Mouse (Mus musculus) midbrain, embryonic 15.5 days (tissue): ENCODE results near the gene Wdr83. TPM values are rescaled to one million over a fixed set of nuclear protein-coding genes. Genes with fewer than 3 reads are reported as not detected.
A peak's percentile ranks its signal among the peaks of the same experiment; 100 is the strongest.
"Not testable (repeated sequence)": the region's sequence is repeated elsewhere in the genome, so short reads cannot be mapped to it uniquely, and the experiment has no call there.

Source experiments
- ATAC-seq: fragments of 200-750 bp; cut with Nextera tagmentation; replicated peaks from 2 replicates; pipeline ENCODE4 v1.8.0; 2017; ENCODE audit warnings: moderate TSS enrichment
- H3K27ac ChIP-seq: fragments of 300-500 bp; sonication (generic); 2 replicates; pipeline ENCODE4 v1.5.1; 2015; ENCODE audit warnings: mild to moderate bottlenecking, inconsistent platforms
- H3K27me3 ChIP-seq: fragments of 300-500 bp; sonication (generic); replicated peaks from 2 replicates; pipeline ENCODE4 v1.6.1; 2015; ENCODE audit warnings: inconsistent platforms
- H3K36me3 ChIP-seq: fragments of 300-500 bp; sonication (generic); replicated peaks from 2 replicates; pipeline ENCODE4 v1.6.1; 2015; ENCODE audit warnings: inconsistent platforms
- H3K4me1 ChIP-seq: fragments of 300-500 bp; sonication (generic); 2 replicates; pipeline ENCODE4 v1.6.1; 2015; ENCODE audit warnings: inconsistent platforms
- H3K4me2 ChIP-seq: fragments of 300-500 bp; sonication (generic); 2 replicates; pipeline ENCODE4 v1.6.1; 2015; ENCODE audit warnings: inconsistent platforms, mild to moderate bottlenecking, moderate library complexity
- H3K4me3 ChIP-seq: fragments of 300-500 bp; sonication (generic); 2 replicates; pipeline ENCODE4 v1.5.1; 2015; ENCODE audit warnings: mild to moderate bottlenecking, inconsistent platforms
- H3K9ac ChIP-seq: fragments of 300-500 bp; sonication (generic); 2 replicates; pipeline ENCODE4 v1.6.1; 2015; ENCODE audit warnings: mild to moderate bottlenecking, inconsistent platforms
- H3K9me3 ChIP-seq: fragments of 300-500 bp; sonication (generic); 2 replicates; pipeline ENCODE4 v1.6.1; 2016; ENCODE audit warnings: inconsistent platforms
- WGBS: fragments of 180-500 bp; shearing (Covaris S2); methylation state at CpG from one replicate; pipeline ENCODE4 v1.1.7; 2015; ENCODE audit warnings: mixed read lengths; 5-methylcytosine and 5-hydroxymethylcytosine counted together
- polyA plus RNA-seq: library from polyadenylated mRNA; unstranded; fragments of >200 nt; fragmentation: Nextera tagmentation; extraction: Ambion mirVana; gene quantifications from 2 replicates; pipeline ENCODE4 v1.2.1, GENCODE M21; 2015

The Wdr83 gene
- polyA plus RNA-seq, result 60.3 and 66.9 TPM in 2 replicates

DNA sequence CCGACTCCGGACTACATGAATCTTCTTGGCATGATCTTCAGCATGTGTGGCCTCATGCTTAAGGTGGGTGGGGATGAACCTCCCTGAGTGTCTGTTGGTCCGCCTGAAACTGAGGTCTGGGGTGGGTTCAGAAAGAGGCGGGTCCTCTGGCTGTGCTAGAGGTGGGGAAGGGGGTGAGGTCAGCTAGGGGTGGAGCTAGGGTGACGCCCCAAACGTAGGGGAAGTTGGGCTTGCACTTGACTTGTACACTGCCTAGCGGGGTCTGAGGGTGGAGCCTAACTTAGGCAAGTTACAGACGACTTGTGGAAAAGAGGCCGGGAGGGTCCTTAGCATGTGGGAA, at the start of gene Wdr83:
Gene Wdr83 (minus strand): TSS at position 91 of the 340 bp plus-strand sequence.
- Histone ChIP-seq H3K4me2 (peak within 1 kb of the TSS; percentile 98), H3K9ac (peak within 1 kb of the TSS; percentile 88), H3K36me3 (peaks cover under 1% of the 10 kb centered on the region; the same call in 1 of the 2 replicates), H3K27me3 (no peaks in the 10 kb centered on the region), H3K4me3 (peak within 1 kb of the TSS; percentile 88), H3K27ac (peak within 1 kb of the TSS; percentile 83), H3K9me3 (no peaks in the 10 kb centered on the region), H3K4me1 (peaks cover 37% of the 10 kb centered on the region)
- 1% methylated on average over 9 of the region's 9 CpGs for WGBS
- peak; percentile 34 for ATAC-seq

DNA sequence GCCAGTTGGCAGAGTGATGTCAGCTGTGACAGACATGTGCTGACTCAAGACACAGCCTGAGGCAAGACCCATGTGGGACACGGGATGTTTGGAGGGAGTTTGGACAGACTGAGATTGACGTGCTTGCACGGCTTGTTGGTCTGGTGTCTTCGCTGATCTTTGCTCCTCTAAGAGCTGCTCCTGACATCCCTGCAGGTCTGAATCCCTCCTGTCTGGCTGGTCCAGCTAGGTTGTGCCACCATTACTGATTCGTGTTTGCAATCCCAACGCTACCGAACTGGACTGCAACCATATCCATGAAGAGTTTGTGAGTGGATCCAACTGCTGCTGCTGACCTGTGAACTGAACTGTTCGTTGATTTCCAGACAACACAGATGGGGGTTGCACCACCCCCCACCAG, 42.6 kb upstream of the Wdr83 start:
- no peaks in the 10 kb centered on the region for H3K27me3 ChIP-seq
- 92% methylated on average over 8 of the region's 8 CpGs for WGBS
- no peaks in the 10 kb centered on the region for H3K36me3 ChIP-seq
- H3K9me3 ChIP-seq, result no peaks in the 10 kb centered on the region
- no peak overlapping the region for H3K4me2 ChIP-seq
- no peak overlapping the region for H3K27ac ChIP-seq
- H3K9ac ChIP-seq, result no peak overlapping the region
- ATAC-seq, result no peak
- peaks cover 5% of the 10 kb centered on the region; the same call in 1 of the 2 replicates for H3K4me1 ChIP-seq
- H3K4me3 ChIP-seq, result no peak overlapping the region

DNA sequence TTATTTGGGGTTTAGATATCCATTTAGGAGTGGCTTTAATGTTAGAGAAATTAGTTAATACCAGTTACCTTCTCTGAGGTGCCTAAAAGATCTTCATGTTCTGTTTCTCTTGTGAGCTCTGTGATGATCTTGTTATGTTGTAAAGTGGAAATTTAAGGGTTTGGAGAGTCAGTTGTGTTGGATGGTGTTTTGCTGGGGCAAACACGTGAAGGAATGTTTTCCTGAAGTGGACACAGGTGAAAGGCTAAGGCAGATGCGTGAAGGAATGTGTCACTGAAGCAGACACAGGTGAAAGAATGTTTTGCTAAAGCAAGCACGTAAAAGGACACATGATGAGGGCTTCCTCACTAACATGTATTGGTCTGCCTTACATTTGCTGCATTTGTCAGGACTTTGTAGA, 41.9 kb upstream of the Wdr83 start, which contains the start of gene Zfp791:
Gene Zfp791 (minus strand): TSS at position 101 of the 400 bp plus-strand sequence.
- H3K4me1 ChIP-seq, result peaks cover 7% of the 10 kb centered on the region; the same call in 1 of the 2 replicates
- H3K4me3 ChIP-seq, result no peak within 1 kb of the TSS
- H3K36me3 ChIP-seq, result no peaks in the 10 kb centered on the region
- H3K27ac ChIP-seq, result no peak within 1 kb of the TSS
- H3K27me3 ChIP-seq, result no peaks in the 10 kb centered on the region
- WGBS, result 80% methylated on average over 3 of the region's 3 CpGs
- no peaks in the 10 kb centered on the region for H3K9me3 ChIP-seq
- ATAC-seq, result no peak
- no peak within 1 kb of the TSS for H3K4me2 ChIP-seq
- H3K9ac ChIP-seq, result no peak within 1 kb of the TSS

DNA sequence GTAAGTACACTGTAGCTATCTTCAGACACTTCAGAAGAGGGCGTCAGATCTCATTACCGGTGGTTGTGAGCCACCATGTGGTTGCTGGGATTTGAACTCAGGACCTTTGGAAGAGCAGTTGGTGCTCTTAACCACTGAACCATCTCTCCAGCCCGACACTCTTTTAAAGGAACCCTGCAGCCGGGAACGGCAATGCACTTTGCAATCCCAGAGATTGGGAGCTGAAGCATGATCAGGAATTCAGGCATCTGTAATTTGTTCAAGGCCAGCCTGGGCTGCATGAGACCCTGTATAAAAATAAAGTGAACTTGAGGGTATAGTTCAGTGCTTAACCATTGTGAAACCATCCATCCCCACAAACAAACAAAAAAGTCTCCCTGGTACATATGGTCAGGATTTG, 39.1 kb upstream of the Wdr83 start:
- peak; percentile 22; the same call in 1 of the 2 replicates for ATAC-seq
- not testable (repeated sequence) for H3K9me3 ChIP-seq, H3K27ac ChIP-seq, H3K4me2 ChIP-seq, H3K9ac ChIP-seq, H3K4me3 ChIP-seq, H3K27me3 ChIP-seq, H3K36me3 ChIP-seq, H3K4me1 ChIP-seq
- 79% methylated on average over 5 of the region's 5 CpGs for WGBS

DNA sequence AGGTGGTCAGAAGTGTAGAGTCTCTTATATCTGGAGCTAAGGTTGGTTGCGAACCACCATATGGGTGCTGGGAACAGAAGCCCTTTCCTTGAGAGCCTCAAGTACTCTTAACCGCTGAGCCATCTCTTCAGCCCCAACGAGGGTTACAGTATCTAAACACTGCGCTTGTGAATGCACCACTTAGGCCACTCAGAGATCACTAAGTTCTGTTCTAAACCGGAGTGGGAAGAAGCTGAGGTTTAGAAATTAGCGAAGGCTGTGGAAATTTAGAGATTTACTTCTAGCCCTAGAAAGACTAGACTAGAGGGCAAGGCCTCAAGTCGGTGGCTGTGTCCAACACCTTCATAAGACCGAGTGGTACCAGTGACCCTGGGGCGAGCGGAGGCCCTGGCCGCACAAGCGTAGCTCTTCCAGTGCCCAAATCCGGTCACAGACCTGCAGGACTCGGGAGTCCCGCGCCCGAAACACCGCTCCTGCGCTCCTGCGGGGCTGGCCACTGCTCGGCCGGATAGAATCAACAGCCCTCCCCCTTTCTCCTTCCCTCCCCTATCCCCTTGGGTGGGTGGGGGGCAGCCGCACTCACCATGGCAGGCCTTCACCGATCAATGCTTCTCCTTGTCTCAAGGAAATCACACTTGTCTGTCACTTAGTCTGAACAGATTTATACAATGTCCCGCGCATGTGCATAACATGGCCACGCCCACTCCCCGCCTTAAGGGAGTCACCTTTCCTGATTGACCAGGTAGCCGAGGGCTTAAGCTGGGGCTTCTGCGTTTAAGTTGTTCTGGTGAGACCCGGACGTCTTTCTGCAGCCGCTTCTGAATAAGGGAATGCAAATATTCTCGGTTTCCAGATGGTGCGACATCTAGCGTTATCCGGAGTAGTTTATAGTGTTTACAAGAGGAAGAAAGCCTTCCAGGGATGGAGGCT, 38.2 kb upstream of the Wdr83 start:
- 8% methylated on average over 37 of the region's 37 CpGs for WGBS
- Histone ChIP-seq H3K9ac (peak overlapping the region; percentile 69), H3K36me3 (no peaks in the 10 kb centered on the region), H3K4me1 (peaks cover 7% of the 10 kb centered on the region; the same call in 1 of the 2 replicates), H3K9me3 (no peaks in the 10 kb centered on the region), H3K27me3 (no peaks in the 10 kb centered on the region), H3K4me3 (peak overlapping the region; percentile 65), H3K27ac (peak overlapping the region; percentile 73), H3K4me2 (peak overlapping the region; percentile 85)
- ATAC-seq, result peak; percentile 95

DNA sequence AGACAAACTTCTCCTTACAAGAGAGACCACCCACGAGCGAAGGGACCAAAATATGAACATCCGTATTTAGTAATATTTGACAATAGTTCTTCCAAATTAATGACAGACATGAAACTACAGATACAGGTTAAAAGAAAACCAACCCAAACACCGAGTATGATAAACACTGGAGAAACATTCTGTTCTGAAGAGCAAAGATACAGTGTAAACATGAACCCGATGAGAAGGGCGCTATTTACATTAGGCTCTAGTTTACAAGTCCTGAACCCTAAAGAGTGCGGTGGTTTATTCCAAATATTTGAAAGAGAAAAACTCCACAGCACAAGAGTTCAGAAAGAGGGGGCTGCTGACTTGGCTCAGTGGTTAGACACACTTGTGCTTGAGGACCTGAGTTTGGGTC, 35.9 kb upstream of the Wdr83 start:
- Histone ChIP-seq H3K27me3 (no peaks in the 10 kb centered on the region), H3K36me3 (no peaks in the 10 kb centered on the region), H3K4me2 (no peak overlapping the region), H3K4me1 (peaks cover 7% of the 10 kb centered on the region; the same call in 1 of the 2 replicates), H3K27ac (no peak overlapping the region), H3K9me3 (no peaks in the 10 kb centered on the region), H3K9ac (no peak overlapping the region), H3K4me3 (no peak overlapping the region)
- WGBS, result 92% methylated on average over 7 of the region's 7 CpGs
- no peak for ATAC-seq

DNA sequence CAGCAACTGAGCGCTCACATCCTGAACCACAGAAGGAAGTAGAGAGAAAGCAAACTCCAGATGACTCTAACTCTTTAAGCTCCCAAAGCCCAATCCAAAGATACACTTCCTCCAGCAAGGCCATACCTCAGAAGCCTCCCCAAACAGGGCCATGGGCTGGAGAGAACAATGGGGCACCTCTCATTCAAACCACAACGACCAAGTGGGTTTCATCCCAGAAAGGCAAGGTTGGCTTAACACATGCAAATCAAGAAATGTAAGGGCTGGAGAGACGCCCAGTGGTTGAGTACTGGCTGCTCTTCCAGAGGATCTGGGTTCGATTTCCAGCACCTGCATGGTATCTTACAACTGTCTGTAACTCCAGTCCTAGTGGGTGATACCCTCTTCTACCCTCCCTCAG, 34.4 kb upstream of the Wdr83 start:
- no peak for ATAC-seq
- Histone ChIP-seq H3K4me2 (no peak overlapping the region), H3K9me3 (no peaks in the 10 kb centered on the region), H3K36me3 (peaks cover 10% of the 10 kb centered on the region), H3K9ac (no peak overlapping the region), H3K4me3 (no peak overlapping the region), H3K27ac (no peak overlapping the region), H3K4me1 (peaks cover 7% of the 10 kb centered on the region; the same call in 1 of the 2 replicates), H3K27me3 (no peaks in the 10 kb centered on the region)
- 82% methylated on average over 4 of the region's 4 CpGs for WGBS

DNA sequence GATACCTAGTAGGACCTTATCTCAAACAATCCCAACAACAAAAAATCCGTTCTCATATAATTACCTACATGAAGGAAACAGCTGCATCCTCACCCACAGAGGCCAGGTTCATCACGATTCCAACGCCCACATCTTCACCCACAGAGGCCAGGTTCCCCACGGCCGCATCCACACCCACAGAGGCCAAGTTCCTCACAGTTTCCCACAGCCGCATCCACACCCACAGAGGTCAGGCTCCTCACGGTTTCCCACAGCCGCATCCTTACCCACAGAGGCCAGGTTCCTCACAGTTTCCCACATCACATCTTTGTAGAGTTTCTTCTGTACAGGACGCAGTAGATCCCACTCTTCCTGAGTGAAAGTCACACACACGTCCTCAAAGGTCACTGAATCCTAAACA, 32.1 kb upstream of the Wdr83 start:
- Histone ChIP-seq H3K4me1 (no peaks in the 10 kb centered on the region), H3K27ac (no peak overlapping the region), H3K9me3 (no peaks in the 10 kb centered on the region), H3K4me2 (no peak overlapping the region), H3K36me3 (peaks cover 21% of the 10 kb centered on the region), H3K4me3 (no peak overlapping the region), H3K9ac (no peak overlapping the region), H3K27me3 (no peaks in the 10 kb centered on the region)
- WGBS, result 96% methylated on average over 10 of the region's 10 CpGs
- no peak for ATAC-seq

DNA sequence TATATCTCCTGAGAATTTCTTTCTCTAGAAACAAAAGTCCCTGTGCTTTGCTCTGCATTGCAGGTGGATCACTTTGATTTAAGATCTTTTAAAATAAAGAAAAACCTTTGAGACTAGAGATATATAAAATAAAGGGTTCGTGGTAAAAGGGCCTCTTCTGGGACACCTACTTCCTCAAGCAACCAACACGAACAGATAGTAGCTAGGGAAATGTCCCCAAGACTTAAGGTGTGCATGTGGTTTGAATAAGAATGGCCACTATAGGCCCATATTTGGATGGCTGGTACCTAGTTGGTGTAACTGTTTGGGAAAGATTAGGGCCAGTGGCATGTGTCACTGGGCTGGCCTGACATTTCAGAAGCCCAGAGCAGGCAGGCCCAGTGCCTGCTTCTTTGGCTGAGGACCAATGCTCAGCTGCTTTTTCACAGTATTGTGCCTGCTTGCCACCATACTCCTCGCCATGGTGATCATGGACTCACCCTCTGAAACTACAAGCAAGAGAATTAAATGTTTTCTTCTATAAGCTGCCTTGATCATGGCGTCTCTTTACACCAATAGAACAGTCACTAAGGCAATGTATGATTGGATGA, 19.1 kb upstream of the Wdr83 start:
- no peaks in the 10 kb centered on the region for H3K4me1 ChIP-seq
- ATAC-seq, result no peak
- WGBS, result 88% methylated on average over 4 of the region's 4 CpGs

DNA sequence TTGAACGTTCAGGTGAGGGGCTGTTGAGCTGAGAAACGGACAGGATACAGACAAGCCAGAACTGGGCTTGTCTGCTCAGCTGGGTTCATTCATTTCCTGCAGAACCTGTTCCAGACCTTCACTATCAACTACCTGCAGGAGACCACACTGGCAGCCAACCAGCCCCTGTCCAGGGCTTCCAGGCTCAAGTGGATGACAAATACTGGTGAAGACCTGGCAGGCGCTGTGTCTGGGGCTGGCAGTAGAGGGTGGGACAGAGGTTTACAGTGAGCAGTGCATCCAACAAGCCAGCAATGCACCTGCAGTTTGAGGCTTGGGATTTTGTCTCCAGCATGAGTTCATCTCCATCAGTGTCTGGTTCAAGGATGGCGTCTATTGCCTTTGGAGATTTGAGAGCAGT, 15.7 kb upstream of the Wdr83 start:
- H3K9me3 ChIP-seq, result no peaks in the 10 kb centered on the region
- H3K4me2 ChIP-seq, result no peak overlapping the region
- 93% methylated on average over 4 of the region's 4 CpGs for WGBS
- no peak overlapping the region for H3K4me3 ChIP-seq
- peaks cover 23% of the 10 kb centered on the region; the same call in 1 of the 2 replicates for H3K36me3 ChIP-seq
- no peaks in the 10 kb centered on the region for H3K27me3 ChIP-seq
- H3K27ac ChIP-seq, result no peak overlapping the region
- H3K9ac ChIP-seq, result no peak overlapping the region
- no peaks in the 10 kb centered on the region for H3K4me1 ChIP-seq
- no peak for ATAC-seq

More for the DNA sequence above, 19.1 kb upstream of the Wdr83 start:
- Histone ChIP-seq H3K27ac (no peak overlapping the region), H3K27me3 (no peaks in the 10 kb centered on the region), H3K36me3 (peaks cover 23% of the 10 kb centered on the region; the same call in 1 of the 2 replicates), H3K9ac (no peak overlapping the region), H3K4me2 (no peak overlapping the region), H3K4me3 (no peak overlapping the region), H3K9me3 (no peaks in the 10 kb centered on the region)

DNA sequence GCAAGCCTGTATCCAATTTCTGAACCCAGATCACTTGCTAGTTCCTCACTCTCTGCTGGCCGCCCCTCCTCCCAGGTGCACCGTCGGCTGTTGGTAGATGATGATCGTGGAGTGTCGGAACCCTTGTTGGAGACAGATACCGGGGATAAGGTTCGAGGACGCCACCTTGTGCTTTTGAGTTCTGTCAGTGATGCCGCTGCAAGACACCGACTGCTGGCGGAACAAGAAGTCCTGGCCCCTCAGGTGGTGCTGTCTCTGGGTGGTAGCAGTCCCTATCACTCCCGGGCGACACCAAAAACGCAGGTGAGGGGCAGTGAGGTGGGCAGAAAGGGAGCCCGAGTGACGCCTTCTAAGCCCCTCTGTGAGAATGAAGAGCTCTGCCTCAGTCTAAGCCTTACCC, 15.1 kb upstream of the Wdr83 start:
- Histone ChIP-seq H3K36me3 (peaks cover 23% of the 10 kb centered on the region; the same call in 1 of the 2 replicates), H3K4me2 (no peak overlapping the region), H3K4me3 (no peak overlapping the region), H3K9ac (no peak overlapping the region), H3K9me3 (no peaks in the 10 kb centered on the region), H3K27me3 (no peaks in the 10 kb centered on the region), H3K27ac (no peak overlapping the region), H3K4me1 (no peaks in the 10 kb centered on the region)
- 95% methylated on average over 16 of the region's 16 CpGs for WGBS
- ATAC-seq, result no peak

DNA sequence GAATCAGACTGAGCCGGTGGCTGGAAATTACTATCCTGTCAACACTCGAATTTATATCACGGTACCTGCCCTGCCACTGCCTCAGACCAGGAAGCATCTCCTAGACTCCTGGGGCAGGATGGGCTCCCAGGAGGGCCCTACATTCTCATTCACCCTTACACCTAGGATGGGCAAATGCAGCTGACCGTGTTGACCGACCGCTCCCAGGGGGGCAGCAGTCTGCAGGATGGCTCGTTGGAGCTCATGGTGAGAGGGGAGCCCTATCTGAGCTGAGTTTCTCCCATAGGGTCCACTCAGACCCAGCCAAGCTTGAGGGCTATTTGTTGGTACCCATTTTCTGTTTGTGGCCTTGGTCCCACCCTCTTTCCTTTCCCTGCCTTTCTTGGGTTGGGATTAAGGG, 14.5 kb upstream of the Wdr83 start:
- Histone ChIP-seq H3K27me3 (no peaks in the 10 kb centered on the region), H3K4me3 (no peak overlapping the region), H3K4me1 (no peaks in the 10 kb centered on the region), H3K36me3 (peaks cover 23% of the 10 kb centered on the region; the same call in 1 of the 2 replicates), H3K27ac (no peak overlapping the region), H3K9me3 (no peaks in the 10 kb centered on the region), H3K9ac (no peak overlapping the region), H3K4me2 (no peak overlapping the region)
- 93% methylated on average over 7 of the region's 7 CpGs for WGBS
- ATAC-seq, result no peak
